Mouse (Mus musculus): ENCODE measurements around the gene Gnb3.

GRCm38 (mm10) chr6:124859725-124860124, 19.6 kb upstream of the Gnb3 start:
- TF ChIP-seq CTCF (IDR thresholded peaks at IDR 0.05; ENCODE audit: borderline replicate concordance, insufficient read depth, low read depth, low read length) (peak; percentile 89), POLR2A (IDR thresholded peaks at IDR 0.05; ENCODE audit: borderline replicate concordance, insufficient read depth, low read length) (0 out of 2 replicates have a peak, but pooled peaks have one; percentile 31)
